Mouse (Mus musculus): ENCODE results near the gene Mff. TPM values are rescaled to one million over a fixed set of nuclear protein-coding genes. Genes with fewer than 3 reads are reported as not detected.

Mff gene
- total RNA-seq (2014; rRNA removed) (309 and 364 TPM in 2 replicates), polyA plus RNA-seq (2015; fragmentation: Nextera tagmentation; extraction: Ambion mirVana) (410 and 416 TPM in 2 replicates)

- Histone ChIP-seq H3K27me3 (ENCODE audit: insufficient read depth, low read length) (0 out of 2 replicates have a peak, but pooled peaks cover 7% of the 10 kb centered on the region), H3K4me3 (ENCODE audit: low read length) (peak within 1 kb of the TSS; percentile 97), H3K36me3 (ENCODE audit: insufficient read depth, low read length) (peaks cover 6% of the 10 kb centered on the region; the same call in 1 of the 2 replicates), H3K9me3 (ENCODE audit: low read length) (no peaks in the 10 kb centered on the region), H3K4me2 (ENCODE audit: low read depth, low read length) (peak within 1 kb of the TSS; percentile 97), H3K27ac (peak within 1 kb of the TSS; percentile 77), H3K4me1 (ENCODE audit: insufficient read depth, low read length) (peaks cover 9% of the 10 kb centered on the region; the same call in 1 of the 2 replicates), H3K9ac (replicated peaks; ENCODE audit: low read length) (peak within 1 kb of the TSS; percentile 93)
- 9% methylated on average over 38 of the region's 38 CpGs for WGBS
- DNase-seq (ENCODE audit: low spot score) (peak; percentile 98), ATAC-seq (peak; percentile 100)
- no peak for TF ChIP-seq CTCF (IDR thresholded peaks at IDR 0.05; ENCODE audit: low read depth)
Observed at GRCm38 (mm10) chr1:82724339-82725025, at the start of gene Mff. TSS of gene Mff (plus strand) at chr1:82724890.

DNA sequence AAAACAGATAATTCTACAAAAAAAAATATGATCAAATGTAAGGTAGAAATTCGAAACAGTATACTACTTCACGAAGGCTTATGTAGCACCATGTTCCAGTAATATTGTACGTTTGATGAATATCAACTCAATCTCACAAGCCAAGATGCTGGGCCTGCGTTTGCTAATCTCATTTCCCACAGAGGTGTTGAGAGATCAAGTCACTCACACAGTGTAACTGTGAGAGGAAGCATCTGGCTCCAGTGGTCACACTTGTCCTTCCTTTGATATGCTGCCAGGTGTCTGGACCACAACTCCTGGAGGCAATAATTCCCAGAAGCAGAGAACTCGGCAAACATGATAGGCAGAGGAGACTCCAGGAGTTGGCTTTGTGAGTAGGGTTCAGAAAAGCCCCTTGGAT, 38.4 kb upstream of the Mff start:
- Histone ChIP-seq H3K9ac (replicated peaks; ENCODE audit: low read length) (no peak overlapping the region), H3K36me3 (ENCODE audit: insufficient read depth, low read length) (no peaks in the 10 kb centered on the region), H3K4me1 (ENCODE audit: insufficient read depth, low read length) (no peaks in the 10 kb centered on the region), H3K9me3 (ENCODE audit: low read length) (no peaks in the 10 kb centered on the region), H3K4me3 (ENCODE audit: low read length) (no peak overlapping the region), H3K27me3 (ENCODE audit: insufficient read depth, low read length) (no peaks in the 10 kb centered on the region), H3K4me2 (ENCODE audit: low read depth, low read length) (no peak overlapping the region), H3K27ac (no peak overlapping the region)
- ATAC-seq (no peak), DNase-seq (ENCODE audit: low spot score) (no peak)
- TF ChIP-seq CTCF (IDR thresholded peaks at IDR 0.05; ENCODE audit: low read depth), result no peak
- WGBS, result 81% methylated on average over 5 of the region's 5 CpGs

DNA sequence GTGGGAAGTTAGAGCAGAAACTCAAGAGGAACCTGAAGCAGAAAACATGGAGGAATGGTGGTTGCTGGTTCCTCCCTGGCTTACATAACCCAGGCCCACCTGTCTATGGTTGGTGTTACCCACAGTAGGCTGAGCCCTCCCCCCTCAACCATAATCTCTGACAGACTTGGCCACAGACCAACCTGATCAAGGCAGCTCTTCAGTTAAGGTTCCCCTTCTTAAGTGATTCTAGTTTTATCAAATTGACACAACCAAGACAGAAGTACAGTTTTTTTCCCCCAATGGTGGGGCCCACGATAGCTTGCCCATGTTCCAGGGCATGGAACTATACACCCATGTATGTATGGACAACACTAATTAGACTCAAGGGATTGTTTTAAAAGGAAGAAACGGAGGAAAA, 37.8 kb upstream of the Mff start:
- no peak for TF ChIP-seq CTCF (IDR thresholded peaks at IDR 0.05; ENCODE audit: low read depth)
- H3K9ac ChIP-seq (replicated peaks; ENCODE audit: low read length), result no peak overlapping the region
- WGBS, result 89% methylated on average over 2 of the region's 2 CpGs
- H3K27ac ChIP-seq, result no peak overlapping the region
- DNase-seq (ENCODE audit: low spot score), result no peak
- H3K27me3 ChIP-seq (ENCODE audit: insufficient read depth, low read length), result no peaks in the 10 kb centered on the region
- H3K36me3 ChIP-seq (ENCODE audit: insufficient read depth, low read length), result no peaks in the 10 kb centered on the region
- H3K9me3 ChIP-seq (ENCODE audit: low read length), result no peaks in the 10 kb centered on the region
- no peak for ATAC-seq
- H3K4me1 ChIP-seq (ENCODE audit: insufficient read depth, low read length), result no peaks in the 10 kb centered on the region
- H3K4me2 ChIP-seq (ENCODE audit: low read depth, low read length), result no peak overlapping the region
- no peak overlapping the region for H3K4me3 ChIP-seq (ENCODE audit: low read length)

- no peaks in the 10 kb centered on the region for H3K4me1 ChIP-seq (ENCODE audit: insufficient read depth, low read length)
- no peak for ATAC-seq
- H3K4me3 ChIP-seq (ENCODE audit: low read length), result no peak overlapping the region
- no peak overlapping the region for H3K4me2 ChIP-seq (ENCODE audit: low read depth, low read length)
- no peaks in the 10 kb centered on the region for H3K27me3 ChIP-seq (ENCODE audit: insufficient read depth, low read length)
- H3K9ac ChIP-seq (replicated peaks; ENCODE audit: low read length), result no peak overlapping the region
- no peak overlapping the region for H3K27ac ChIP-seq
- H3K36me3 ChIP-seq (ENCODE audit: insufficient read depth, low read length), result no peaks in the 10 kb centered on the region
- TF ChIP-seq CTCF (IDR thresholded peaks at IDR 0.05; ENCODE audit: low read depth), result no peak
- 34% methylated on average over 6 of the region's 6 CpGs for WGBS
- no peaks in the 10 kb centered on the region for H3K9me3 ChIP-seq (ENCODE audit: low read length)
- DNase-seq (ENCODE audit: low spot score), result no peak
Observed at GRCm38 (mm10) chr1:82687931-82688330, 36.8 kb upstream of the Mff start.

DNA sequence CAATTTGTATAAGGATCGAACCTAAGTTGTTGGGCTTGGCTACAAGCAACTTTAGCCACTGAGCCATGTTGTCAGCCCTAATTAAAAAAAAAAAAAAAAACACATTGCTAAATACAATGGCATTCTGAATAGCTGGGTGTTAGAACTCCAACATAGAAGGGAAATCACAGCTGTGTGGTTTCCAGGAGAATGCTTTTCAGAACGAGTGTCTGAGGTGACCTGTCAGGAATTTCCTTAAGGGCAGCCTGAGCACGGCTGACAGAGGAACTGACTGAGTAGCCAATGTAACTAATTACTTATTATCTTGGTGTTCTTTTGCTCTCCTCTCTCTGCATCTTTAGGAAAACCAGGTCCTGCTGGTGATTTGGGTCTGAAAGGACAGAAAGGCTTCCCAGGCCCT, 28.8 kb upstream of the Mff start:
- Histone ChIP-seq H3K4me2 (ENCODE audit: low read depth, low read length) (no peak overlapping the region), H3K36me3 (ENCODE audit: insufficient read depth, low read length) (no peaks in the 10 kb centered on the region), H3K4me1 (ENCODE audit: insufficient read depth, low read length) (no peaks in the 10 kb centered on the region), H3K27me3 (ENCODE audit: insufficient read depth, low read length) (no peaks in the 10 kb centered on the region), H3K27ac (no peak overlapping the region), H3K9ac (replicated peaks; ENCODE audit: low read length) (no peak overlapping the region), H3K4me3 (ENCODE audit: low read length) (no peak overlapping the region), H3K9me3 (ENCODE audit: low read length) (no peaks in the 10 kb centered on the region)
- DNase-seq (ENCODE audit: low spot score) (no peak), ATAC-seq (no peak)
- no peak for TF ChIP-seq CTCF (IDR thresholded peaks at IDR 0.05; ENCODE audit: low read depth)
- 46% methylated on average over 3 of the region's 3 CpGs for WGBS

- no peak overlapping the region for H3K4me3 ChIP-seq (ENCODE audit: low read length)
- WGBS, result 79% methylated on average over 9 of the region's 9 CpGs
- TF ChIP-seq CTCF (IDR thresholded peaks at IDR 0.05; ENCODE audit: low read depth), result no peak
Observed at GRCm38 (mm10) chr1:82717816-82718512, 6.7 kb upstream of the Mff start.

More at GRCm38 (mm10) chr1:82717816-82718512, 6.7 kb upstream of the Mff start:
- Histone ChIP-seq H3K27ac (no peak overlapping the region), H3K4me1 (ENCODE audit: insufficient read depth, low read length) (no peaks in the 10 kb centered on the region), H3K4me2 (ENCODE audit: low read depth, low read length) (no peak overlapping the region), H3K9me3 (ENCODE audit: low read length) (no peaks in the 10 kb centered on the region), H3K27me3 (ENCODE audit: insufficient read depth, low read length) (0 out of 2 replicates have a peak, but pooled peaks cover 6% of the 10 kb centered on the region), H3K36me3 (ENCODE audit: insufficient read depth, low read length) (no peaks in the 10 kb centered on the region), H3K9ac (replicated peaks; ENCODE audit: low read length) (no peak overlapping the region)
- ATAC-seq, result no peak
- DNase-seq (ENCODE audit: low spot score), result no peak

All from hindbrain, postnatal 0 days (tissue).